Mouse (Mus musculus) erythroblast, embryonic 14.5 days (primary cell): Measurements from ENCODE around the gene Olfr901.

Experiments used
- GATA1 ChIP-seq: IDR thresholded peaks from 2 replicates; pipeline ENCODE4 v1.6.1; 2012; ENCODE audit warnings: low read length, inconsistent platforms, mixed read lengths
- TAL1 ChIP-seq: IDR thresholded peaks from 3 replicates; pipeline ENCODE4 v1.6.1; 2012; ENCODE audit warnings: low read length, inconsistent platforms, mixed read lengths

DNA sequence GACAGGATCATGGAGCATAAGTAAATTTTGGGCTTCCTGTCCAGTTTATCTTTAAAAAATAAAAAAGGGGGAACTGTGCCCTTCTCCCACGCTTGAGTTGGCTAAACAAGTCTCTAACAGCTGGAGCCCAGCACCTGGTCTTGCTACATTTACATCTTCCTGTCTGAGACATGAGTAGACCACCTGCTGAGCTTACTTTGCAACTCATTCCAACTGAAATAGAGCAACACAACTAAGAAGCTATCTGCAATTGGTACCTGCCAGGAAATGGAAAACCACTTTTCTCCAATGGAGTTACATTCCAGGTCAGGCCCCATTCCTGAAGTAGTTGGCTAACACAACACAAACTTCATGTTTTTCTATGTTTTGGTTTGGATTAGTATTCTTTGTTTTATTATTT, 2.2 kb upstream of the Olfr901 start:
- TF ChIP-seq GATA1 (no peak), TAL1 (no peak)
